Comparison of ENCODE assay signal across 1 mouse cellular context in genomic region chr6:124917518-124918330, GRCm38 (mm10).
TF ChIP-seq lines count a peak whose summit lies in the region.

No protein-coding gene starts in this region.

TF ChIP-seq in C2C12, 6 proteins besides CTCF, POLR2A, EP300 and RAD21 (continued from another document):
- TF ChIP-seq FOSL1 (IDR thresholded peaks at IDR 0.05; ENCODE audit: insufficient read depth, low read length, poor library complexity, severe bottlenecking) (no peak), USF1 (IDR thresholded peaks at IDR 0.05; ENCODE audit: low read depth) (no peak)
